In the genomic region with DNA sequence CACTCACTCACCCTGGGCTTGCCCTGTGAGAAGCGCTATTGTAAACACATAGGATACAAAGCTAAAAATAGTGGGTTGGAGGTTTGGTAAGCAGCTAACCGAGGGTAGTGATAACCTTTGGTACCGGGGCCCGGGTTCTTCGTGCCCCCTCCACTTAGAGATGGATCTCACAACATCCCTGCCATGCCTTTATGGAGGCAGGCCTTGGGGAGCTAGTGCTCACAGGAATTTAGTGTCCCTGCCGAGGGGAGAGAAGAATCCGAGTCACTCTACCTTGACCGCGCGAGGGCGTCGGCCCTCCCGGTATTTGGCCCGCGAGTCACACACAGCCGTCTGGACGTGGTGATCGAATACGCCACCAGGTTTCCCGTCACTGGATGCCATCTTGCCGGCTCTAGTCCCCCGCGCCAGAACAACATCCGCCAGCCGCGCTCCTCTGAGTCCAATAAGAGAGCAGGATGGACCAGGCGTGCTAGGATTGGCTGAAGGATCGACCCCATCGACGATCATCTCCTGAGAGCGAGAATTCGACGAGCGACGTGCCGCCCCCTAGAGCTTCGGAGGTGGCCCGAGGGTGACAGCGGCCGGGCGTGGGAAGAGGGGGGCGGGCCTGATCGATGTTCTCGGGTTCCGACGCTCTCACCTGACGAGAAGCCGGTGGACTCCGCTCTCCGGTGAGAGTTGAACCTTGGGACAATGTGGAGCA, we compare ENCODE assay signal across 8 mouse cellular contexts. TPM values are rescaled to one million over a fixed set of nuclear protein-coding genes. Genes with fewer than 3 reads are reported as not detected.
DNase-seq lines count a peak whose midpoint lies in the region; ATAC-seq lines count a peak whose summit lies in the region.

A gene (plus strand): TSS at position 374 of the 706 bp plus-strand sequence.

- under 1% methylated on average over 50 of the region's 50 CpGs for WGBS in heart, embryonic 10.5 days
- under 1% methylated on average over 50 of the region's 50 CpGs for WGBS in kidney, embryonic 15.5 days

- peaks cover 13% of the 10 kb centered on the region for H3K4me1 ChIP-seq in heart, embryonic 10.5 days
- H3K4me1 ChIP-seq in kidney, embryonic 15.5 days = peaks cover 20% of the 10 kb centered on the region

- H3K9me3 ChIP-seq in heart, embryonic 10.5 days = no peaks in the 10 kb centered on the region
- H3K9me3 ChIP-seq in kidney, embryonic 15.5 days (replicated peaks) = no peaks in the 10 kb centered on the region

- DNase-seq in B cell, adult 2 months = peak; percentile 93 to 96
- peak; percentile 99 for DNase-seq in brain, adult 2 months (ENCODE audit: low read depth, low spot score)
- DNase-seq in heart, embryonic 10.5 days (ENCODE audit: low spot score) = peak; percentile 99
- peak; percentile 94 for DNase-seq in liver
- DNase-seq in spleen, postnatal 4 days (ENCODE audit: low spot score in 2 of 2) = peak; percentile 93 to 94

- peak within 1 kb of the TSS; percentile 87 for H3K4me3 ChIP-seq in heart, embryonic 10.5 days
- peak within 1 kb of the TSS; percentile 75 for H3K4me3 ChIP-seq in kidney, embryonic 15.5 days (replicated peaks)

- no peaks in the 10 kb centered on the region for H3K27me3 ChIP-seq in heart, embryonic 10.5 days (ENCODE audit: insufficient read depth, poor library complexity, severe bottlenecking)
- H3K27me3 ChIP-seq in kidney, embryonic 15.5 days = no peaks in the 10 kb centered on the region

- H3K27ac ChIP-seq in heart, embryonic 10.5 days = peak within 1 kb of the TSS; percentile 90
- peak within 1 kb of the TSS; percentile 73 for H3K27ac ChIP-seq in kidney, embryonic 15.5 days

- ATAC-seq in erythroblast, adult 5-6 weeks (replicated peaks; ENCODE audit: low FRiP score, poor library complexity, severe bottlenecking) = peak; percentile 92
- peak; percentile 99 for ATAC-seq in kidney, embryonic 15.5 days (replicated peaks; ENCODE audit: low FRiP score)
- peak; percentile 96 for ATAC-seq in monocyte, adult 5-6 weeks (replicated peaks; ENCODE audit: insufficient number of reproducible peaks, low FRiP score, low TSS enrichment, poor library complexity, severe bottlenecking)

- peaks cover 12% of the 10 kb centered on the region for H3K36me3 ChIP-seq in heart, embryonic 10.5 days
- H3K36me3 ChIP-seq in kidney, embryonic 15.5 days = peaks cover 22% of the 10 kb centered on the region

- H3K9ac ChIP-seq in kidney, embryonic 15.5 days = peak within 1 kb of the TSS; percentile 75

- H3K4me2 ChIP-seq in kidney, embryonic 15.5 days = peak within 1 kb of the TSS; percentile 82

RNA-seq across cellular contexts. Expression of the gene that starts here (rescaled TPM):
- total RNA-seq in erythroblast, adult 5-6 weeks (2015; ENCODE audit: low replicate concordance) = 11.1 and 19.2 TPM in 2 replicates
- 5.0 and 7.8 TPM in 2 replicates for total RNA-seq in erythroblast, adult 5-6 weeks (2017; ENCODE audit: low replicate concordance)
- polyA plus RNA-seq in heart, embryonic 10.5 days (2016; fragmentation: Nextera tagmentation; extraction: Ambion mirVana) = 11.5 and 13.9 TPM in 2 replicates
- 16.8 and 18.3 TPM in 2 replicates for polyA plus RNA-seq in kidney, embryonic 15.5 days (2015; fragmentation: Nextera tagmentation; extraction: Ambion mirVana)
- 11.5 to 35.7 TPM (median 17.7 TPM) in 3 replicates for total RNA-seq in monocyte, adult 5-6 weeks (2017)

Comparison
In these comparisons a context has a peak if more than half of its experiments do, and no peak if none do; other contexts are left out.
1. Peak in every context shown above with its lines: DNase-seq, ATAC-seq, H3K4me3 ChIP-seq and H3K27ac ChIP-seq.